Comparison of ENCODE assay signal across 15 mouse cellular contexts in the genomic region with DNA sequence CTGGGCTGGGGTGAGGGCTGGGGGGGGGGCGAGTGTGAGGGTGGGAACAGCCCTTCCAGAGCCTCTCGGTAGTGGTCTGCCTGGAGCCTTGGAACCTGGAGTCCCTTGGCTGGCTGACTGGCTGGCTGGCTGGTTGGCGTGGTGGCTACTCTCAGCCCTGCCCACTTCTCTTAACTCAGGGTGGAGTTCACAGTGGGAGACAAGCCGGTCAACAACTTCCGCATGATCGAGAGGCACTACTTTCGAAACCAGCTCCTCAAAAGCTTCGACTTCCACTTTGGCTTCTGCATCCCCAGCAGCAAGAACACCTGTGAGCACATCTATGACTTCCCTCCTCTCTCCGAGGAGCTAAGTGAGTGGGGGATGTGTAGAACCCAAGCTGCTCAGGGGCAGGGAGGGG. TPM values are rescaled to one million over a fixed set of nuclear protein-coding genes. Genes with fewer than 3 reads are reported as not detected.
DNase-seq lines count a peak whose midpoint lies in the region; ATAC-seq and TF ChIP-seq lines count a peak whose summit lies in the region.
"Had no signal": no experiment of that assay in that cellular context is flagged by ENCODE, and none has a peak within 500 bp of the region (broad histone marks: within the 10 kb centered on the region; RNA-seq: fewer than 3 reads in every experiment).

No protein-coding gene starts in this region.

- no peak overlapping the region for H3K27ac ChIP-seq in liver, adult 2 months (replicated peaks; ENCODE audit: insufficient read depth, low read depth, low read length)
- H3K27ac ChIP-seq in liver, embryonic 12.5 days, result no peak overlapping the region
- peak overlapping the region; percentile 82 for H3K27ac ChIP-seq in liver, postnatal 0 days (ENCODE audit: low read depth)
- H3K27ac ChIP-seq in intestine, embryonic 15.5 days, result no peak overlapping the region
- H3K27ac ChIP-seq in hindbrain, embryonic 10.5 days, result no peak overlapping the region
- H3K27ac ChIP-seq: limb, embryonic 15.5 days had no signal

- TF ChIP-seq CTCF in liver, adult 2 months (IDR thresholded peaks at IDR 0.05; ENCODE audit: low read depth, low read length), result no peak
- no peak for TF ChIP-seq CTCF in liver, postnatal 0 days (IDR thresholded peaks at IDR 0.05; ENCODE audit: low read depth)

- H3K4me2 ChIP-seq in liver, embryonic 12.5 days, result no peak overlapping the region
- H3K4me2 ChIP-seq in liver, postnatal 0 days (ENCODE audit: low read depth, low read length), result peak overlapping the region; percentile 19; the same call in 1 of the 2 replicates
- no peak overlapping the region for H3K4me2 ChIP-seq in intestine, embryonic 15.5 days (replicated peaks)
- H3K4me2 ChIP-seq: heart, embryonic 11.5 days; limb, embryonic 15.5 days; midbrain, embryonic 11.5 days had no signal

- no peak for ATAC-seq in liver, embryonic 12.5 days
- no peak for ATAC-seq in liver, postnatal 0 days
- no peak for ATAC-seq in intestine, embryonic 15.5 days
- ATAC-seq: forebrain, embryonic 14.5 days had no signal

- H3K9me3 ChIP-seq in liver, embryonic 12.5 days (replicated peaks), result no peaks in the 10 kb centered on the region
- no peaks in the 10 kb centered on the region for H3K9me3 ChIP-seq in liver, postnatal 0 days (ENCODE audit: low read length)
- H3K9me3 ChIP-seq in intestine, embryonic 15.5 days, result no peaks in the 10 kb centered on the region
- H3K9me3 ChIP-seq in hindbrain, embryonic 10.5 days, result no peaks in the 10 kb centered on the region
- H3K9me3 ChIP-seq: limb, embryonic 15.5 days had no signal

- no peak overlapping the region for H3K4me3 ChIP-seq in liver, adult 2 months (ENCODE audit: insufficient read depth, low read depth, low read length)
- no peak overlapping the region for H3K4me3 ChIP-seq in liver, embryonic 12.5 days
- H3K4me3 ChIP-seq in liver, postnatal 0 days (ENCODE audit: low read depth, low read length), result no peak overlapping the region
- no peak overlapping the region for H3K4me3 ChIP-seq in intestine, embryonic 15.5 days (replicated peaks)
- H3K4me3 ChIP-seq in hindbrain, embryonic 10.5 days, result no peak overlapping the region
- H3K4me3 ChIP-seq: limb, embryonic 15.5 days had no signal

- H3K4me1 ChIP-seq in liver, adult 2 months (ENCODE audit: control insufficient read depth, insufficient read depth, low read length), result peaks cover 14% of the 10 kb centered on the region
- peaks cover 65% of the 10 kb centered on the region for H3K4me1 ChIP-seq in liver, embryonic 12.5 days
- H3K4me1 ChIP-seq in liver, postnatal 0 days (ENCODE audit: insufficient read depth), result peaks cover 65% of the 10 kb centered on the region
- H3K4me1 ChIP-seq in intestine, embryonic 15.5 days (replicated peaks), result peaks cover 42% of the 10 kb centered on the region
- peaks cover 61% of the 10 kb centered on the region for H3K4me1 ChIP-seq in hindbrain, embryonic 10.5 days (replicated peaks)

- 78% methylated on average over 9 of the region's 9 CpGs for WGBS in liver, adult 2 months
- 56% methylated on average over 9 of the region's 9 CpGs for WGBS in liver, embryonic 12.5 days (ENCODE audit: insufficient replicate concordance)
- WGBS in liver, postnatal 0 days (ENCODE audit: insufficient replicate concordance), result 66% methylated on average over 9 of the region's 9 CpGs
- WGBS in intestine, embryonic 15.5 days, result 83% methylated on average over 9 of the region's 9 CpGs
- 76% methylated on average over 9 of the region's 9 CpGs for WGBS in hindbrain, embryonic 10.5 days

- DNase-seq in liver, adult 2 months (ENCODE audit: extremely low read depth, low read depth, low spot score), result peak; percentile 28
- DNase-seq in ES-CJ7 (ENCODE audit: low read depth, low spot score), result peak; percentile 40
- DNase-seq in liver, postnatal 0 days, result peak; percentile 48
- DNase-seq in monocyte, adult 2 months (ENCODE audit: low read depth in 1 of 2, low spot score in 2 of 2), result peak; percentile 50 to 58
- DNase-seq in right cerebral cortex, postnatal 10 days (ENCODE audit: low spot score in 2 of 2), result no peak
- no peak for DNase-seq in hindbrain, embryonic 10.5 days (ENCODE audit: low spot score)

- no peaks in the 10 kb centered on the region for H3K36me3 ChIP-seq in liver, adult 2 months (ENCODE audit: control insufficient read depth, insufficient read depth, low read length)
- peaks cover 18% of the 10 kb centered on the region for H3K36me3 ChIP-seq in liver, embryonic 12.5 days
- H3K36me3 ChIP-seq in liver, postnatal 0 days (replicated peaks; ENCODE audit: insufficient read depth, low read length), result peaks cover 13% of the 10 kb centered on the region
- no peaks in the 10 kb centered on the region for H3K36me3 ChIP-seq in intestine, embryonic 15.5 days
- peaks cover 41% of the 10 kb centered on the region for H3K36me3 ChIP-seq in hindbrain, embryonic 10.5 days

- TF ChIP-seq POLR2A in liver, adult 2 months (IDR thresholded peaks at IDR 0.05; ENCODE audit: extremely low read depth, insufficient read depth, low read length), result no peak

- H3K27me3 ChIP-seq in liver, adult 2 months (ENCODE audit: control insufficient read depth, insufficient read depth, low read length), result no peaks in the 10 kb centered on the region
- H3K27me3 ChIP-seq in liver, embryonic 12.5 days (replicated peaks), result no peaks in the 10 kb centered on the region
- no peaks in the 10 kb centered on the region for H3K27me3 ChIP-seq in liver, postnatal 0 days (ENCODE audit: insufficient read depth, low read length)
- H3K27me3 ChIP-seq in intestine, embryonic 15.5 days (replicated peaks), result no peaks in the 10 kb centered on the region
- no peaks in the 10 kb centered on the region for H3K27me3 ChIP-seq in hindbrain, embryonic 10.5 days (ENCODE audit: insufficient read depth, poor library complexity, severe bottlenecking)
- H3K27me3 ChIP-seq: limb, embryonic 15.5 days had no signal

- TF ChIP-seq EP300 in liver, postnatal 0 days (IDR thresholded peaks at IDR 0.05; ENCODE audit: low read depth), result no peak

- no peaks in the 10 kb centered on the region for H3K79me2 ChIP-seq in liver, adult 2 months (ENCODE audit: control insufficient read depth, insufficient read depth, low read length)

- H3K9ac ChIP-seq in liver, adult 2 months (ENCODE audit: low read depth, low read length), result no peak overlapping the region
- no peak overlapping the region for H3K9ac ChIP-seq in liver, embryonic 12.5 days
- peak overlapping the region; percentile 47; the same call in 1 of the 2 replicates for H3K9ac ChIP-seq in liver, postnatal 0 days (replicated peaks)
- no peak overlapping the region for H3K9ac ChIP-seq in intestine, embryonic 15.5 days
- H3K9ac ChIP-seq: limb, embryonic 15.5 days had no signal

RNA-seq across cellular contexts. Expression of a gene that starts 4.6 kb away (rescaled TPM):
- total RNA-seq in liver, adult 2 months (2014; rRNA removed), result 5.5 and 7.2 TPM in 2 replicates
- 7.7 and 12.7 TPM in 2 replicates for polyA plus RNA-seq in liver, adult 2 months (2012; rRNA removed)
- polyA plus RNA-seq in liver, embryonic 12.5 days (2016; fragmentation: Nextera tagmentation; extraction: Ambion mirVana), result 46.5 and 50.4 TPM in 2 replicates
- 63.7 and 77.0 TPM in 2 replicates for polyA plus RNA-seq in liver, postnatal 0 days (2015; fragmentation: Nextera tagmentation; extraction: Ambion mirVana)
- 33.5 and 34.6 TPM in 2 replicates for polyA plus RNA-seq in intestine, embryonic 15.5 days (2015; fragmentation: Nextera tagmentation; extraction: Ambion mirVana)
- 59.1 and 76.7 TPM in 2 replicates for polyA plus RNA-seq in hindbrain, embryonic 10.5 days (2016; fragmentation: Nextera tagmentation; extraction: Ambion mirVana)

RNA-seq across cellular contexts. Expression of a gene that starts 19.7 kb away (rescaled TPM):
- 6.6 and 8.6 TPM in 2 replicates for total RNA-seq in liver, adult 2 months (2014; rRNA removed)
- polyA plus RNA-seq in liver, adult 2 months (2012; rRNA removed), result 34.9 and 35.5 TPM in 2 replicates
- polyA plus RNA-seq in liver, embryonic 12.5 days (2016; fragmentation: Nextera tagmentation; extraction: Ambion mirVana), result 40.8 and 42.6 TPM in 2 replicates
- 33.1 and 34.6 TPM in 2 replicates for polyA plus RNA-seq in liver, postnatal 0 days (2015; fragmentation: Nextera tagmentation; extraction: Ambion mirVana)
- 78.6 and 85.0 TPM in 2 replicates for polyA plus RNA-seq in intestine, embryonic 15.5 days (2015; fragmentation: Nextera tagmentation; extraction: Ambion mirVana)
- 74.6 and 82.9 TPM in 2 replicates for polyA plus RNA-seq in hindbrain, embryonic 10.5 days (2016; fragmentation: Nextera tagmentation; extraction: Ambion mirVana)

RNA-seq across cellular contexts. Expression of a gene that starts 25.1 kb away (rescaled TPM):
- total RNA-seq in liver, adult 2 months (2014; rRNA removed), result 15.8 and 16.9 TPM in 2 replicates
- 8.8 and 19.1 TPM in 2 replicates for polyA plus RNA-seq in liver, adult 2 months (2012; rRNA removed)
- polyA plus RNA-seq in liver, embryonic 12.5 days (2016; fragmentation: Nextera tagmentation; extraction: Ambion mirVana), result 4.7 and 5.1 TPM in 2 replicates
- 12.1 and 15.4 TPM in 2 replicates for polyA plus RNA-seq in liver, postnatal 0 days (2015; fragmentation: Nextera tagmentation; extraction: Ambion mirVana)
- polyA plus RNA-seq in intestine, embryonic 15.5 days (2015; fragmentation: Nextera tagmentation; extraction: Ambion mirVana), result 23.1 and 29.0 TPM in 2 replicates
- 2.5 and 3.1 TPM in 2 replicates for polyA plus RNA-seq in hindbrain, embryonic 10.5 days (2016; fragmentation: Nextera tagmentation; extraction: Ambion mirVana)

RNA-seq across cellular contexts. Expression of a gene that starts 38.5 kb away (rescaled TPM):
- not detected in 2 replicates for total RNA-seq in liver, adult 2 months (2014; rRNA removed)
- polyA plus RNA-seq in liver, adult 2 months (2012; rRNA removed), result not detected in 2 replicates
- not detected in 2 replicates for polyA plus RNA-seq in liver, embryonic 12.5 days (2016; fragmentation: Nextera tagmentation; extraction: Ambion mirVana)
- not detected in 2 replicates for polyA plus RNA-seq in liver, postnatal 0 days (2015; fragmentation: Nextera tagmentation; extraction: Ambion mirVana)
- not detected in 2 replicates for polyA plus RNA-seq in intestine, embryonic 15.5 days (2015; fragmentation: Nextera tagmentation; extraction: Ambion mirVana)
- not detected in 2 replicates for polyA plus RNA-seq in hindbrain, embryonic 10.5 days (2016; fragmentation: Nextera tagmentation; extraction: Ambion mirVana)
- total RNA-seq: gastrocnemius, adult 8-10 months; heart, postnatal 36 days had no signal
- polyA plus RNA-seq: forebrain, embryonic 14.5 days; large intestine, adult 2 months; midbrain, embryonic 11.5 days had no signal

RNA-seq across cellular contexts. Expression of a gene that starts 46.6 kb away (rescaled TPM):
- 0.54 and 0.83 TPM in 2 replicates for total RNA-seq in liver, adult 2 months (2014; rRNA removed)
- polyA plus RNA-seq in liver, adult 2 months (2012; rRNA removed), result 0.15 and 0.19 TPM in 2 replicates
- 38.6 and 40.0 TPM in 2 replicates for polyA plus RNA-seq in liver, embryonic 12.5 days (2016; fragmentation: Nextera tagmentation; extraction: Ambion mirVana)
- 9.8 and 11.4 TPM in 2 replicates for polyA plus RNA-seq in liver, postnatal 0 days (2015; fragmentation: Nextera tagmentation; extraction: Ambion mirVana)
- polyA plus RNA-seq in intestine, embryonic 15.5 days (2015; fragmentation: Nextera tagmentation; extraction: Ambion mirVana), result 26.8 and 28.3 TPM in 2 replicates
- polyA plus RNA-seq in hindbrain, embryonic 10.5 days (2016; fragmentation: Nextera tagmentation; extraction: Ambion mirVana), result 53.2 and 62.7 TPM in 2 replicates

Comparison
In these comparisons a context has a peak if more than half of its experiments do, and no peak if none do; other contexts are left out.
1. DNase-seq: peak in liver, adult 2 months (single experiment), ES-CJ7 (single experiment), liver, postnatal 0 days (single experiment) and monocyte, adult 2 months (2 of 2); none in right cerebral cortex, postnatal 10 days (0 of 2) and hindbrain, embryonic 10.5 days (single experiment).